Mouse (Mus musculus) myocyte (in vitro differentiated cells): ENCODE results near the gene Adcy6. TPM values are rescaled to one million over a fixed set of nuclear protein-coding genes. Genes with fewer than 3 reads are reported as not detected.

Source experiments
- H3K27me3 ChIP-seq: one replicate; pipeline ENCODE4 v1.6.1; 2011; ENCODE audit not compliant: control insufficient read depth, insufficient read depth, insufficient read length
- H3K36me3 ChIP-seq: one replicate; pipeline ENCODE4 v1.6.1; 2011; ENCODE audit not compliant: control insufficient read depth, insufficient read depth
- H3K4me2 ChIP-seq: one replicate; pipeline ENCODE4 v1.6.1; 2011; ENCODE audit warnings: low read depth, control low read depth
- H3K4me3 ChIP-seq: one replicate; pipeline ENCODE4 v1.5.1; 2011; ENCODE audit warnings: mild to moderate bottlenecking, control low read depth, moderate library complexity
- H3K79me2 ChIP-seq: one replicate; pipeline ENCODE4 v1.6.1; 2011; ENCODE audit not compliant: control insufficient read depth, insufficient read depth
- H3ac ChIP-seq: one replicate; pipeline ENCODE4 v1.6.1; 2011; ENCODE audit not compliant: control insufficient read depth, insufficient read length
- CEBPB ChIP-seq: IDR thresholded peaks from 2 replicates; pipeline ENCODE4 v1.6.1; 2011; ENCODE audit warnings: mild to moderate bottlenecking, moderate library complexity; ENCODE audit not compliant: poor library complexity, insufficient read depth, severe bottlenecking
- E2F4 ChIP-seq: IDR thresholded peaks from one replicate; pipeline ENCODE4 v1.6.1; 2011; ENCODE audit warnings: mild to moderate bottlenecking, control low read depth, moderate library complexity; ENCODE audit not compliant: insufficient read depth
- MAX ChIP-seq: IDR thresholded peaks from one replicate; pipeline ENCODE4 v1.6.1; 2011; ENCODE audit warnings: low read depth, mild to moderate bottlenecking, control low read depth
- MYOD1 ChIP-seq, 3 experiments: IDR thresholded peaks; one replicate each; pipeline ENCODE4 v1.6.1; 2011; ENCODE audit warnings: control low read depth in 2 of 3, low read depth in 2 of 3, mild to moderate bottlenecking in 2 of 3, moderate library complexity in 1 of 3; ENCODE audit not compliant: insufficient read length in 2 of 3, control insufficient read depth in 1 of 3
- MYOG ChIP-seq, 3 experiments: IDR thresholded peaks; one replicate each; pipeline ENCODE4 v1.6.1; 2011; ENCODE audit warnings: control low read depth in 2 of 3, low read depth in 2 of 3, mild to moderate bottlenecking in 2 of 3; ENCODE audit not compliant: insufficient read length in 2 of 3, control insufficient read depth in 1 of 3, insufficient read depth in 1 of 3
- POLR2A ChIP-seq: IDR thresholded peaks from one replicate; pipeline ENCODE4 v1.6.1; 2011; ENCODE audit warnings: low read depth, mild to moderate bottlenecking, control low read depth, moderate library complexity; ENCODE audit not compliant: insufficient read length
- POLR2AphosphoS2 ChIP-seq: IDR thresholded peaks from one replicate; pipeline ENCODE4 v1.6.1; 2011; ENCODE audit warnings: low read depth, control low read depth; ENCODE audit not compliant: insufficient read length
- REST ChIP-seq: IDR thresholded peaks from one replicate; pipeline ENCODE4 v1.6.1; 2011; ENCODE audit warnings: mild to moderate bottlenecking, control low read depth, moderate library complexity; ENCODE audit not compliant: insufficient read depth, insufficient read length
- SRF ChIP-seq: IDR thresholded peaks from one replicate; pipeline ENCODE4 v1.6.1; 2011; ENCODE audit warnings: low read depth; ENCODE audit not compliant: control insufficient read depth, insufficient read length
- TCF12 ChIP-seq: IDR thresholded peaks from one replicate; pipeline ENCODE4 v1.6.1; 2011; ENCODE audit warnings: mild to moderate bottlenecking, control low read depth; ENCODE audit not compliant: poor library complexity, insufficient read depth, severe bottlenecking
- TCF3 ChIP-seq: IDR thresholded peaks from one replicate; pipeline ENCODE4 v1.6.1; 2011; ENCODE audit warnings: low read depth, control low read depth; ENCODE audit not compliant: insufficient read length
- USF1 ChIP-seq: IDR thresholded peaks from one replicate; pipeline ENCODE4 v1.6.1; 2011; ENCODE audit warnings: low read depth, mild to moderate bottlenecking, control low read depth, moderate library complexity
- polyA plus RNA-seq: library from polyadenylated mRNA; unstranded; fragments of >200 nt; fragmentation: generic; extraction: Trizol; gene quantifications from one replicate; pipeline ENCODE4 v1.2.1, GENCODE M21; 2012; ENCODE audit warnings: missing spikeins

Gene Adcy6
- polyA plus RNA-seq, 1 experiment, result 32.4 TPM

GRCm38 (mm10) chr15:98557186-98557585, 52.7 kb downstream of the Adcy6 start:
- TF ChIP-seq POLR2AphosphoS2, result no peak
- Histone ChIP-seq H3K4me2 (no peak overlapping the region), H3K79me2 (peaks cover 53% of the 10 kb centered on the region), H3K4me3 (no peak overlapping the region), H3K27me3 (no peaks in the 10 kb centered on the region), H3K36me3 (peaks cover 66% of the 10 kb centered on the region), H3ac (no peak overlapping the region)

- Histone ChIP-seq H3K79me2 (peaks cover 40% of the 10 kb centered on the region), H3ac (no peak overlapping the region), H3K4me2 (no peak overlapping the region), H3K27me3 (no peaks in the 10 kb centered on the region), H3K4me3 (no peak overlapping the region), H3K36me3 (peaks cover 78% of the 10 kb centered on the region)
- TF ChIP-seq SRF (no peak), MYOD1 (IDR thresholded peaks at IDR 0.05; ENCODE audit: control insufficient read depth in 1 of 3, insufficient read length in 2 of 3, low read depth in 2 of 3) (no peak), E2F4 (no peak), MYOG (IDR thresholded peaks at IDR 0.05; ENCODE audit: control insufficient read depth in 1 of 3, insufficient read depth in 1 of 3, insufficient read length in 2 of 3, low read depth in 2 of 3) (no peak), POLR2A (no peak), REST (no peak), TCF3 (no peak), USF1 (no peak)
Measured at GRCm38 (mm10) chr15:98555881-98556280, 54.0 kb downstream of the Adcy6 start.

- H3K79me2 ChIP-seq, result peaks cover 24% of the 10 kb centered on the region
- TF ChIP-seq REST, result no peak
- TF ChIP-seq CEBPB, result no peak
- no peak for TF ChIP-seq TCF12
- TF ChIP-seq E2F4, result no peak
- H3K36me3 ChIP-seq, result peaks cover 76% of the 10 kb centered on the region
- no peak overlapping the region for H3K4me2 ChIP-seq
- no peaks in the 10 kb centered on the region for H3K27me3 ChIP-seq
- no peak overlapping the region for H3ac ChIP-seq
- no peak overlapping the region for H3K4me3 ChIP-seq
Measured at GRCm38 (mm10) chr15:98552758-98553157, 57.1 kb downstream of the Adcy6 start.

GRCm38 (mm10) chr15:98546843-98547242, 63.0 kb downstream of the Adcy6 start:
- Histone ChIP-seq H3K27me3 (no peaks in the 10 kb centered on the region), H3K4me3 (no peak overlapping the region), H3K4me2 (no peak overlapping the region), H3ac (no peak overlapping the region), H3K36me3 (peaks cover 84% of the 10 kb centered on the region), H3K79me2 (peaks cover 12% of the 10 kb centered on the region)
- TF ChIP-seq REST (no peak), E2F4 (no peak), POLR2AphosphoS2 (no peak), CEBPB (no peak), MYOD1 (IDR thresholded peaks at IDR 0.05; ENCODE audit: control insufficient read depth in 1 of 3, insufficient read length in 2 of 3, low read depth in 2 of 3) (no peak), MAX (no peak), POLR2A (no peak), USF1 (no peak), MYOG (IDR thresholded peaks at IDR 0.05; ENCODE audit: control insufficient read depth in 1 of 3, insufficient read depth in 1 of 3, insufficient read length in 2 of 3, low read depth in 2 of 3) (no peak)

- Histone ChIP-seq H3K4me3 (no peak overlapping the region), H3K4me2 (no peak overlapping the region), H3K36me3 (peaks cover 85% of the 10 kb centered on the region), H3K79me2 (peaks cover 29% of the 10 kb centered on the region), H3ac (no peak overlapping the region), H3K27me3 (no peaks in the 10 kb centered on the region)
- TF ChIP-seq CEBPB, result no peak
- no peak for TF ChIP-seq POLR2A
- no peak for TF ChIP-seq TCF3
- TF ChIP-seq MAX, result no peak
- TF ChIP-seq USF1, result no peak
- no peak for TF ChIP-seq POLR2AphosphoS2
- no peak for TF ChIP-seq TCF12
- TF ChIP-seq MYOG (IDR thresholded peaks at IDR 0.05; ENCODE audit: control insufficient read depth in 1 of 3, insufficient read depth in 1 of 3, insufficient read length in 2 of 3, low read depth in 2 of 3), result no peak
- TF ChIP-seq E2F4, result no peak
- TF ChIP-seq REST, result no peak
- TF ChIP-seq MYOD1 (IDR thresholded peaks at IDR 0.05; ENCODE audit: control insufficient read depth in 1 of 3, insufficient read length in 2 of 3, low read depth in 2 of 3), result no peak
- no peak for TF ChIP-seq SRF
Measured at GRCm38 (mm10) chr15:98545151-98545550, 64.7 kb downstream of the Adcy6 start.

GRCm38 (mm10) chr15:98543341-98543740, 66.5 kb downstream of the Adcy6 start:
- Histone ChIP-seq H3K27me3 (no peaks in the 10 kb centered on the region), H3K4me2 (no peak overlapping the region), H3K79me2 (peaks cover 45% of the 10 kb centered on the region), H3ac (no peak overlapping the region), H3K36me3 (peaks cover 85% of the 10 kb centered on the region), H3K4me3 (no peak overlapping the region)
- no peak for TF ChIP-seq POLR2A
- no peak for TF ChIP-seq CEBPB
- TF ChIP-seq MYOD1 (IDR thresholded peaks at IDR 0.05; ENCODE audit: control insufficient read depth in 1 of 3, insufficient read length in 2 of 3, low read depth in 2 of 3), result no peak
- no peak for TF ChIP-seq REST
- no peak for TF ChIP-seq MYOG (IDR thresholded peaks at IDR 0.05; ENCODE audit: control insufficient read depth in 1 of 3, insufficient read depth in 1 of 3, insufficient read length in 2 of 3, low read depth in 2 of 3)
- TF ChIP-seq MAX, result no peak
- TF ChIP-seq USF1, result no peak
- no peak for TF ChIP-seq TCF3
- no peak for TF ChIP-seq POLR2AphosphoS2
- no peak for TF ChIP-seq SRF
- no peak for TF ChIP-seq TCF12
- TF ChIP-seq E2F4, result no peak
